Mouse (Mus musculus) cortical plate, adult 2 months (tissue): ENCODE measurements at regions not wholly inside any gene's neighbourhood (a gene's known extent, or its start where the extent isn't known, plus 50 kb on each side); places are given as distances from the start of the nearest gene placed in this dataset.

ENCODE experiments used
- H3K27ac ChIP-seq: fragments of 200-500 bp; 2 replicates; pipeline ENCODE4 v1.5.1; 2012; ENCODE audit warnings: low read length, control low read depth, inconsistent platforms; ENCODE audit not compliant: insufficient read depth
- H3K4me1 ChIP-seq: fragments of 200-500 bp; 2 replicates; pipeline ENCODE4 v1.6.1; 2011; ENCODE audit warnings: low read length; ENCODE audit not compliant: control insufficient read depth, insufficient read depth
- H3K4me3 ChIP-seq: fragments of 200-500 bp; 2 replicates; pipeline ENCODE4 v1.5.1; 2011; ENCODE audit warnings: mild to moderate bottlenecking, low read length, control low read depth; ENCODE audit not compliant: insufficient read depth
- CTCF ChIP-seq: fragments of 200-500 bp; IDR thresholded peaks from 2 replicates; pipeline ENCODE4 v1.5.1; 2011; ENCODE audit warnings: mild to moderate bottlenecking, control low read depth, low read length; ENCODE audit not compliant: insufficient read depth; ENCODE audit errors: extremely low read depth
- POLR2A ChIP-seq: fragments of 200-500 bp; IDR thresholded peaks from 2 replicates; pipeline ENCODE4 v1.6.1; 2011; ENCODE audit warnings: mild to moderate bottlenecking, low read length, control low read depth; ENCODE audit not compliant: insufficient read depth; ENCODE audit errors: extremely low read depth

DNA sequence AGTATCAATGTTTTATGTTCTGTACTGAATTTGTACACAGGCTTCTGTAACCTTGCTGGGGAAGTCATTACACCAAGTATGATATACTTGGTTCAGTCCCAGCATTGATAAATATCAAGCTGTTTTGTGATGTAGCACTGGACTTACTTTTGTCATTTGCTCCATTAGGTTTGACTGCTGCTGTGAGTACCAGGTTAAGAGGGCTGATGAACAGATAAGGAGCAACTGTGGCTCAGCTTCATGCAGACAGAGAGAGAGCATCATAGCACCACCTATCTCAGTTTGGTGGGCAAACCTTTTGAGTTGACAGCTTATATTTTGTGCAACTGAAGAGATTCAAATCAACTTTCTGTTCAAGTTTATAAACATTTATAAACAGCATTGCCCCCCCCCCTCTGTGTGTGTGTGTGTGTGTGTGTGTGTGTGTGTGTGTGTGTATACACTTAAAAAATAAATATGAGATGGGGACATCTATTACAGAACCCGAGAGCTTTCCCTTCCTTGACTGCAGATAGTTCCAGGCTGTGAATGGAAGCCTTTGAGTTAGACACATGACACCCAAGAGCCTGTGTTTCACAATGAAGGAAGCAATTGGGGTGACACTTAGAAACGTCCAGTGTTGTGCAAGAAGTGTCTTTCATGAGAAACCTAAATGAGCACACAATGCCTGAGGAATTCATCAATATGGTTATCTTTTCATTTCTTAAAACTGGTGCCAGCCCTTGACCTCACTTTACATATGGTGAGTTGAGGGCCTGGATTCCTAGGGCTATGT lies 305.8 kb upstream of the Trib2 start:
- H3K4me3 ChIP-seq = no peak overlapping the region
- no peak for TF ChIP-seq POLR2A
- TF ChIP-seq CTCF = no peak
- no peaks in the 10 kb centered on the region for H3K4me1 ChIP-seq
- no peak overlapping the region for H3K27ac ChIP-seq

DNA sequence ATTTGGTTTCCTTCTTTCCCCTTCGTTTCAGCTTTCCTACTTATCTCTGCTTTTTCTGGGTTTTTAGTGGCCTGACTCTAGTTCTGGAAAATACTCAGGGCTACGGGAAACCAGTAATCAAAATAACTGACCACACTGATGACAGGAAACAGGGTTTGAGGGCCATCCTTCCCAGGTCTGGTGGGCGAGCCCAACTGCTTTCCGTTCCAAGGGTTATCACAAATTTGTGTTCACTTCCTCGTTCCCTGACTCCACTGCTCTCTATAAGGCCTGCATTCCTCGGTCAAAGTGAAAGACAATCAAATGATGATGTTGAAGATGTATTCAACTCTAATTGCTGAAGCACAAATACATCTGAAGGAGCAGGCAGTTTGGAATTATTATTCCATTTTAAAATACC lies 305.1 kb upstream of the Trib2 start:
- Histone ChIP-seq H3K4me3 (no peak overlapping the region), H3K4me1 (no peaks in the 10 kb centered on the region)
- no peak for TF ChIP-seq CTCF
- no peak for TF ChIP-seq POLR2A

DNA sequence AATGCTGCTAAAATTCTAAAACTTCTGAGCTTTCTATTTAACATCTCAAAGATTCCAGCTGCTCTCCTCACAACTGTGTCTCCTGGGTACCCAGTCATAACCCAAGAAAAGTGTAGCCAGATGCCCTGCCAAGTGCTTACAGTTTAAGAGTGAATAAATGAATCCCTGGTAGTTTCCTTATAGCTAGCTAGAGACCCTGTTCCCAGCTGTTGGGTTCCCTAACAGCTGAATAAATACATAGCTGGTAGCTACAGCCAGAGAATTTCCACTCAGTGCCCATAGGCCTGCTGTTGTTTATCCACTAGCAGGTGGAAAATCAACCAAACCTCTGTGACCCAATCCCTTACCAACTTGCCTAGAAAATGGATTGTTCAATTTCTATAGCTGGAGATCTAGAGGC lies 302.0 kb upstream of the Trib2 start:
- Histone ChIP-seq H3K4me3 (no peak overlapping the region), H3K27ac (no peak overlapping the region), H3K4me1 (no peaks in the 10 kb centered on the region)
- TF ChIP-seq POLR2A (no peak), CTCF (no peak)

More for the DNA sequence above, 305.1 kb upstream of the Trib2 start:
- H3K27ac ChIP-seq = no peak overlapping the region

DNA sequence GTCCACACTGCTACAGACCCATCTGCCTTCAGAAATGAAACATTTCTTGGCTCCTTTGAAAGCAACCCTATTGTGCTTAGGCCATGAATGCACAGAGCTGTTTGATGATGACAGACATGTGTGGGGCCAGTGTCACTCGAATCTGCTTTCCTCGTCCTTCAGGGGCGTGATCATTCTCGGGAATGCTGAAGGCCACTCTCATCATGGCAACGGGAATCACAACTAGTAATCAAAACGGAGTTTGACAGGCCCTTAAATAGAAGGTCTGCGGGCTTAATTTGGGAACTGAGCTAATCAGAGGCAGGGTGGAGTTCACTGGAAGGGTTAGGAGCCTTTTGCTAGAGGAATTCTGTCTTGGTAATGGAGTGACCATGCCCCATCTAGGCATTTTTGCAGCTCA lies 290.2 kb upstream of the Trib2 start:
- Histone ChIP-seq H3K4me3 (no peak overlapping the region), H3K27ac (no peak overlapping the region), H3K4me1 (no peaks in the 10 kb centered on the region)
- no peak for TF ChIP-seq CTCF

DNA sequence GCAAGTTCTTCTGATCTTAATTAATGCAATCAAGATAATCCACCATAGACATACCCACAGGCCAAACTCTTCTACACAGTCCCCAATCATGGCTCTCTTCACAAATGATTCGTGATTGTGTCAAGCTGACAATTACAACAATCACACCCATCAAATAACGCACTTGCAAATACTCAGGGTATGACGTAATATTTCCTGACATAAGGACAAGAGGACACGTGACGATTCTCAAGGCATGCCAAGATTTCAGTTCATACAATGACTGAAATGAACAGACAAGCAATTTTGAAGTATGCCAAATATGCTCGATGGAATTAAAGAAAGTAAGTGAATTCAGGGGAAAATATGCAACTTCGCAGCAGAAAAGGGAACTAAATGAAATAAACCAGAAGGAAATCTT lies 282.1 kb upstream of the Trib2 start:
- Histone ChIP-seq H3K27ac (no peak overlapping the region), H3K4me3 (no peak overlapping the region), H3K4me1 (no peaks in the 10 kb centered on the region)
- TF ChIP-seq CTCF = no peak
- TF ChIP-seq POLR2A = no peak

DNA sequence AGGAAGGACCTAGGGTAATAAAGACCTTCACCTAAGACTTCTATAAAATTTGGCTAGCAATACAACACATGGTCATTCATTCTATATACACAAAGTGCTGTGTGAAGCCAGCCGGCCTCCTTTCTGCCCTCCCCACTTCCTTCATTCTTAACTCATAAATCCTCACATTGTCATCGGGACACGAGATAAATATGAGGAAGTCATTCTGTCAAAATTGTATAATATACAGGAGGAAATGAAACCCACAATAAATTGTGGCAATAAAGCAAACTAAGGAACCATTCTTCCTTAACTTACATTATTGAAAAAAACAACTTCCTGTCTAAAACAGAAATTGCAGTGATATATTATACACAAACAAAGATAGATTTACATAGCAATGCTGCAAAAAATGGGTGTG lies 275.9 kb upstream of the Trib2 start:
- no peak overlapping the region for H3K4me3 ChIP-seq
- no peak for TF ChIP-seq CTCF
- TF ChIP-seq POLR2A = no peak
- H3K4me1 ChIP-seq = no peaks in the 10 kb centered on the region
- no peak overlapping the region for H3K27ac ChIP-seq

DNA sequence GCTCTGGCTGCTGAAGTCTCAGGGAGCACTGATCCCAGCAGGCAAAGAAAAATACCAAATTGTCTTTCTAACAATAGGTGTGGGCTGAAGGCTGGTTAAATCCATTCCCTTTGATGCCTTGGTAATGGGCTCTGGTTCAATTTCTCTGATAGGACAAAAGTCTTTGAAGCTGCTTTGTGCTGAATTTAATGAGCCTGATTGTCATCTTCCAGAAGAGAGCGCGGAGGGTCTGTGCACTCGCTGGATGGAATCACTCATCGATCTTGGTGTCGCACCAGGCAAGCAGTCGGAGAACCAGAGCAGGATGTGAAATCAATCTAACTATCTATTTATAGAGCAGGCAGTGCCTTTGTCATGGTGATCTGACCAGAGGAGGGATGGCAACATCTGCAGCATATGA lies 274.6 kb upstream of the Trib2 start:
- TF ChIP-seq CTCF = no peak
- no peak for TF ChIP-seq POLR2A
- H3K4me3 ChIP-seq = no peak overlapping the region
- no peaks in the 10 kb centered on the region for H3K4me1 ChIP-seq
- H3K27ac ChIP-seq = no peak overlapping the region

DNA sequence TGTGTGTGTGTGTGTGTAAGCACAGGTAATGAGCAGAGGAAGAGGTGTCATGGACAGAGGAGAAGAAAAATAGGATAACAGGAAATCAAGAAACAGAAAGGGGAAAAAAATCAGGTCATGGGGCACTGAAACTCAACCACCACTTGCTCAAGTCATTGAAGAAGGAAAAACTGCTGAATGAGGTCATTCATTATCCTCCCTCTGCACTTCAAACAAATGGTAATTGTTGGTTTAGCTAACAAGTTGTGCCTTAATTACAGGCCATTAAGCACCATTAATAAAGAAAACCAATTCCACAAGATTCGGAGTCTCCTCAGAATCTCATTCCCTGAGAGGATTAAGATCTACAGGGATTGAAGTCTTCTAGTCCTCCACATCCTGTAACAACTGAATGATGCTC lies 266.5 kb upstream of the Trib2 start:
- TF ChIP-seq POLR2A (no peak), CTCF (no peak)
- Histone ChIP-seq H3K27ac (no peak overlapping the region), H3K4me3 (no peak overlapping the region), H3K4me1 (no peaks in the 10 kb centered on the region)

DNA sequence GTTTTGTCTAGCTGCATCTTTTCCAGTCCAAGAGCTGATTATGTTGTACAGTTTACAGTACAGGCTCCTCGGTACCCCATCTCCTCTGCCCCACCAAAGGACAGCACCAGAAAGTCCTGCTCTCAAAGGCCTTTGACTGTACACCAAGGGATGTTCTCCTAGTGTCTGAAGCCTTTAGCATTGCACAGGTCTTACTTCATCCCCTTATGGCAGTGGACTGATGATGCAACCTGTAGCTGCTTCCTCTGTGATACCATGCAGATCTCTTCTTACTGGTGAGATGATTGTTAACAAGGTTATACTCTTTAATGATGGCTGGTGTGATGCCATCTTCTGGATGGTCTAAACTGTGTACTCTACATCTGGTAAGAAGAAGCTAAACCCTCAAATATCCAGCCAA lies 260.5 kb upstream of the Trib2 start:
- H3K27ac ChIP-seq = no peak overlapping the region
- TF ChIP-seq POLR2A (no peak), CTCF (no peak)
- H3K4me3 ChIP-seq = no peak overlapping the region
- H3K4me1 ChIP-seq = no peaks in the 10 kb centered on the region

DNA sequence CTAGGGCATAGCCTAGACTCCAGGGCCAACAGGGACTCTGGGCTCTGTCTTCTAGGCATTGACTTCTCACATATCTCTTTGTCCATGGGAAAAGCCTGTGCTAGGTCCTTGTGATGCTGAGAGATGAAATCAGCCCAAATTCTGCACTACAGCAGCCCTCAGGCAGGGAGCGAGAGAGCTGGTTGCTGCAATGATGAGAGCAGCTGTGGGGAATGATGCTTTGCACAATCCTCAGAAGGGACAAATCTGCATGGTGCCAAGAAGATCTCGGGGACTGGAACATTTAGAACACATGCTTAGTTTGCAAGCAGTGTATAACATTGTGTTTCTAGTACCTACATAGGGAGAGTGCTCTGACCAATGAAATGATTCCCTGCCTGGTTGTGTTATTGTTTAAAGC lies 259.2 kb upstream of the Trib2 start:
- H3K4me1 ChIP-seq = no peaks in the 10 kb centered on the region
- H3K4me3 ChIP-seq = no peak overlapping the region
- H3K27ac ChIP-seq = no peak overlapping the region
- no peak for TF ChIP-seq CTCF
- TF ChIP-seq POLR2A = no peak
